Mouse (Mus musculus) urinary bladder, adult 18-20 months (tissue): ENCODE measurements around the gene AL607142.1.
A peak's percentile ranks its signal among the peaks of the same experiment; 100 is the strongest.

Experiments
- DNase-seq, 2 experiments: peaks; one replicate each; pipeline ENCODE4 v3.0.0; 2022; ENCODE audit warnings: low spot score in 2 of 2, mixed read lengths in 2 of 2

Gene AL607142.1

DNA sequence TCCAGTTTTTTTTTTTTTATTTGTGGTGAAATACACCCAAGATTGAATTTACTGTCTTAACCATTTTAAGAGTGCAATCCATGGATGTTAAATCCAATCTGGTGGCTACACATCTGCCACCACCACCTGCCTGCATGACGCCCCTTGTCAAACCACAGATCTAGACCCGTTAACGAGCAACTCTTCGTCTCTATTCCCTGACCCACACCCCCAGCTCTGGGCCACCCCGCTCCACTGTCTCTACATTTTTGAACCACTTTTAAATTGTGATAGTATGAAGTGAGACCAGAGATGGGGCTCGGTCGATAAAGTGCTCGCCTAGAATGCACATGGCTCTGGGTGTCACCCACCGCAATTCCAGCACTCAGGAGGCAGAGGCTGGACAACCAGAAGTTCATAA is 8.3 kb upstream of the AL607142.1 start:
- no peak for DNase-seq

DNA sequence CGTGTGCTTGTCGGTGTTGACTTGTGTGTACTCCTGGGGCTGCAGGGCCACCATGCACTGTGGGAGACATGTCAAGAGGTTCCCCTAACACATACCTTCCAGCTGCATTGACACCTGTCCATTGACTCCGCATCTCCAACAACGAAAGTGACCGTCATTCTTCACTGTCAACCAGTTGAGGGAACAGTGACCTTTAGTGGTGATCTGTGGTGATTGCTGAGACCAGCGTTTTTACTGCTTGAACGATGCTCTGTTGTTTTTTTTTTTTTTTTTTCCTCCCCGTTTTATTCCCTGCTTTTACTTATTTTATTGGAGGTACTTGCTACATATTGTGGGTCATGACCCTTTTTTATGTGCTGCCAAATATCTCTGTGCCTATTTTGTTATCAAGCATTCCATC is 7.3 kb upstream of the AL607142.1 start:
- DNase-seq, result no peak

DNA sequence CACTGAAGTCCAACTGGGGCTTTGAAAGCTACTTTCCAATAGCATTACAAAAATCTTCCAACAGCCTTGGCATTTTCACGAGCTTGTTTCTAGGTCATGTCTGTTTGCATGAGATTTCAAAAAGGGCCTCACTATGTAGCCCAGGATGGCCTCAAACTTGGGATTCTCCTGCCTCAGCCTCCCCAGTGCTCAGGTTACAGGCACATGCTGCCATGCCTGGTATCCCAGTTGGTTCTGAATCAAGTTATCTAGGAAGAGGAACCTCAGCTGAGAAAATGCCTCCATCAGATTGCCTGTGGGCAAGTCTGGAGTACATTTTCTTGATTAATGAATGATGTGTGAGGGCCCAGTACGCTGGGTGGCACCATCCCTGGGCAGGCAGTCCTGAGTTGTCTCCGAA is 6.6 kb upstream of the AL607142.1 start:
- no peak for DNase-seq

DNA sequence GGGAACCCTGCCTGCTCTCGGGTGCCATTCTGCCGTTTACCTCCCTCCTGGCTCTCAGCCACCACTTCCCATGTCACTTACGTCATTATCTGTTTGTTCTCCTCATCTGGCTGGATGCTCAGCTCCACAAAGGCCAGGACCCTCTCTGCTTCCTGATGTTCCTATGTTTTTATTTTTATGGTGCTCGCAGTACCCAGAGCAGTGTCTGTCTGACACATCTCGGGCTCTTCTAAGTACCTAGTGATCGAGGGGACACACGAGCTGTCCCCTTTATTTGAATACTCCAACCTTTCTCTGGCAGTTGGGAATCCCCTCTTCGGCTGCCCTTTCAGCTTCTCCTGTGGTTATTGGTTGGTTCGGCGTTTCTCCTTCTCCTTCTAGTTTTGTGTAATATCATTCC is 6.0 kb upstream of the AL607142.1 start:
- DNase-seq, result no peak

DNA sequence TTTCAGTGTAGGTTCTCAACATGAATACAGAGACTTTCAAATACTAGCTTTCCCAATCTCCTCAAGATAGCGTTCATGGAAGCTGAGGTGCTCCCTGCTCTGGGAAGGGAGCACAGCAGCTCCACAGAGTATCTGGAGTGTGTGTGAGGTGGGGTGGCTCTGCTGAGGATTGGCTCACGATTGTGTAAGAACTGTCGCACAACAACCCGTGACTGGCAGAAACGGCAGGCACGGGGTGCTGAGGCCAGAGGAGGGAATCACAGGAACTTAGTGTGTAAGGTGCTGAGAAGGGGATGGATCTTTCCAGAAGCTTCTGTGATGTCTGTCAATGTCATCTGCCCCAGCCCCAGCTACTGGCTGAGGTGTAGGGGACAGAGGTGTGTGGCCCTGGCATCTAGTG is 3.1 kb upstream of the AL607142.1 start:
- DNase-seq, result no peak

DNA sequence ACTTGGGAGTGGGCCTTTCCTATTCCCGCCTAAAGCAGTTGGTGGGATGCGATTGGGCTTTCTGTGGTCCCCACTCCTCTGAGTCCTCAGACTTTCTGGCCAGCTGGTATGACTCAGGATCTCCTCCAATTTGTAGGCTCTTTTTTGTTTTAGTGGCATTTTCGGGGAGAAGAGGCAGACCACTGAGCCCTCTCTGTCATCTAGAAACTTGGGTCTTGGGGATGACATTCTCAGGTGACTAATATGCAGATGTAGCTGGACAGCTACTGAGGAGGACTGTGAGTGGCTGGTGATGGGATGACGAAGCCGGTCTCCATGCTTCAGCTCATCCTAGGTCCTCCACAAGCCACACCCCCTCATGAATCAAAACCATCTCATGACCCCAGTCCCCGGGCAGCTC is 2.6 kb upstream of the AL607142.1 start:
- no peak for DNase-seq

DNA sequence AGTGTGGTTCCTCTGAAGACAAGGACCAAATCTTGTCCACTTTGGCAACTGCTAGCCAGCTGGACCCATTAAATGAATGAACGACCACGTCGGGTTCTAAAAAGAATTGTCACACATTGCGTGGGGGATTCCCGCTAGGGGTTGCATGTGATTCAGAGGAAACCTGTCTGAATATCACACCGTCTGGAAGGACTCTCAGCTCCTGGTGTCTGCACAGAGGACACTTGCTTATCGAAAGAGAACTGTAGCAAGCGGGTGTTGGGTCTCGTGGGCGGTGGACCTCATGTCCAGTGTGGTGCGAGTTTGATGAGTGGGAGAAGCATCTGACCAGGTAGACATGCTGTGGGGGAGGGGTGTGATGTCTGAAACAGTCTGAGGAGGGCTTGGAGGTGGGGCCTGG is 2.0 kb upstream of the AL607142.1 start:
- DNase-seq, result no peak

DNA sequence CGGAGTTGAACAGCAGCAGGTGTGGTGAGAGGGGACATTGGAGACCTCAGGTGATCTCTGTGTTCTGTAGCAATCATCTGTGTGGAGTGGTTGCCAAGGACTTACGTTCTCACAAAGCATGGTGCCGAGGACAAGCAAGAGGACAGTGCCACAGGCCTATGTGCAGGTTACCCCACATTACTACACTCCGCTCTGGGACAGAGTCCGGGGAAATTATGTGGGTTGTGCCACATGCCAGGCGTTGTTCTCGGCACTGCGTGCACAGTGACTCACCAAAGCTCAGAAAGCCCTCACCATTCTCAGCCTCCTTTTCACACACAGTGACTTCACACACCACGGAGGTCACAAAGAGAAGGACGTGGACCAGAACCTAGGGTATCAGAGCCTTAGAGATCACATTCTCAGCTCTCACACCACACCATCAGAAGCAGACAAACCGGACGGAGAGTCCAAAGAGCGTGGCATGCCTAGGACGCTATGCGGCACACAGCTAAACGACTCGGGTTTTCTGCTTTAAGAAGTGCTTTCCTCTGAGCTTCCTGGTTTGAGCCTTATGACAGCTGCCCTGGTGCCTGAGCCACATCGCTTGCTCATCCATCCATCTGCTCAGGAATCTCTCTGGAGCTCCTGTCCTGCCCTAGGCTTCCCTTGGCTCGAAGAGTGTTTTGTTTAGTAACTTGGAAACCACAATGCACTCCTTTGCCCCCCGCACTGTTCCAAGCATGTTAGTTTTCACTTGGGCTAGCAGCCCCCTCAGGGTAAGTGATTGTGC is 1.3 kb upstream of the AL607142.1 start:
- no peak for DNase-seq

DNA sequence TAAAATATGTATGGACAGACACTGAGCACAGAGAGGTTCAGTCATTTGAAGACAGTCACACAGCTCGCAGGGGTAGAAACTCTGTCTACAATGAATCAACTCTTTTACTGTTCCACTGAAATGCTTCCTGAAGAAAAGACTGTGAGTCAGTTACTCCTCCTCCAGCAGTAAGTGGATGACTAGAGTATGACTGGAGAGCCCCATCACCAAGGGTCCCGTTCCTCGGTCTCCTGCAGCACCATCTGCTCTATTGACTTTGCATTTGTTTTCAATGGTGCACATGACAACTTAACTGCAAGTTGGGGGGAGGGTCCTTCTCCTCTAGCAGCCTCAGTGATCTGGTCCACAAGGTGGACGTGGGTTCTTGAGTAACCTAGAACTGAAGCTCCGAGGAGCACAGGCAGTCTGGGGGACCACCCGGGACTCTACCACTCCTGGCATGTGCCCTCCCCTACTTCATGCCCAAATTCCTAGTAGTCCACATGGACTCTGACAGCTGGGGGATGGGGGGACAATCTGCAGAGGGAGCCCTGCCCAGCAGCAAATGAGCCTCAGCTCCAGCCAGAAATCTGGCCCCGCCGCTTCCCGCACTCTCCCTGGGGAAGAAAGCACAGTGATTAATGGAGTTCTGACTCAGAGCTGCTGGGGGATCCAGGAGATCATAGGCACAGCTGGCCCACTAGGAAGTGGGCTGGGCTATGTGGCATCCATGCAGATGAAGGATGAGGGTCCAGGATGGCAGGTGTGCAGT is 2.2 kb downstream of the AL607142.1 start:
- DNase-seq, result no peak

DNA sequence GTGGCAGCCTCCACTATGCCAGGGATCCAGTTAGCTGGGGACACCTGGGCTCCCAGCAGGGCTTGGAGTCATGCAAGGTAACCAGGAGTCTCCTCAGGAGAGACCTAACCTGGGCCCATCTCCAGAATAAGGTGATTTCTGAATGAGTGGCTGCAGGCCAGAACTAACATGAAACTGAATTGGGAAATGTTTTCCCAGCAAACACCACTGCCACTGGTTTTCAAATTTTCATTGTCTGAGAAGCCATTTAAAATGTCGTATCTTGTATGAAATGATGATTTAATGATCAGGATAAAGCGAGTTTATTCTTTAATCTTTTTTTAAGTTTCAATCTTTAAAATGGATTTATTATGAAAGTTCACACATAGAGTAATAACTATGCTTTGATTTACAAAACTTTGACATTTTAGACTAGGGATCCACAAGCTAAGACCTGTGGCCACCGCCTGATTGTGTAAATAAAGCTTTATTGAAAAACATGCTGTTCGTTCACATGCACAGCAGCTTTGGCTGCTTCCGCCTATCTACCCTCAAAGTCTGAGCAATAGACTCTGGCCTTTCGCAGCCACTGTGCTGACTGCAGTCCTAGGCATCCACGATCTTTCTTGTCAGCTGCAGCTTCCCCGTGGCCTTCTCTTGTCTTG is 2.9 kb downstream of the AL607142.1 start:
- DNase-seq, result no peak

DNA sequence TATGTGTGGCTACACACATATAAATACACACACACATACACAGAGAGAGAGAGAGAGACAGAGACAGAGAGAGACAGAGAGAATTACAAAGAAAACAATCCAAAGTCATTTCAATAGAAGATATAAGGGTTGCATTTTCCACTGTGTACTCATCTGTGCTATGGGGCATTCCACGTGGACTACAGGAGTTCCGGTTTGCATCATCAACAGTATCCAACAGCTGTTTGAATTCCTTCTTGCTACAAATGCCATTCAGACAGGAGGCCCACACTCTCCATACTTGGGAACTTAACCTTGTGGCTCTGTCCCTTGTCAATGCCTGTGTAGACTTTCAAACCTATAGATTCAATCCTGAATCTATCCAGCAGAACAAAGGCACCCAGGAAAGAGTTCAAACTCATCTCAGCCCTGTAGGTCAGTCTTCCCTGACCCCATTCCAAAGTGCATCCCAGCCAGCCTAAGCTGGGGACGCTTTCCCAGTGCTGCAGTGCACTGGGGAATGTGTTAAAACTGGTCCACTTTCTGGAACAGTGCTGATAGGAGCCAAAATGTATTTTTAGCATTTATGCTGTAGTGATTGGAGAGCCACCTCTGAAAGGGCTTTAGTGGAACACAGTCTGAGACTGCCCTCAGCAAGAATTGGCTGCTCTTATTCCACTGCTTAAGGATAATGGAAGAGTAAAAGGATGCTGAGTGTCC is 4.2 kb downstream of the AL607142.1 start:
- no peak for DNase-seq

DNA sequence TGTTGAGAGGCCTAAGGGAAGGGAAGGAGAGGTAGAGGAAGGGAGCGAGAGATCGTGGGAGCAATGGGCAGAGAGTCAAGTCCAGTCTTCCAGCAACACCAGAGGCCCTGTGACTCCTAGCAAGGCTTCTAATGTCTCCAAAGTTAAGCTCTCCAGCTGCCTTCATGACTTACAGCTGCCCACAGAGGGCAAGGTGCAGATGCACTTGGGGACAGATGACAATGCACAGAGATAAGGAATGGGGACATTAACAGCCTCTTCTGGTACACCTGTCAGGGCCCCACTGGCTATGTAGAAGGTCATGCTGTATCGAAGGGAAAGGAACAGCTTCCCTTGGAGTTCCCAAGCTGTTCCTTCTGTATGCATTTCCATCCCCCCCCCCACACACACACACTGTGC is 4.8 kb downstream of the AL607142.1 start:
- no peak for DNase-seq

DNA sequence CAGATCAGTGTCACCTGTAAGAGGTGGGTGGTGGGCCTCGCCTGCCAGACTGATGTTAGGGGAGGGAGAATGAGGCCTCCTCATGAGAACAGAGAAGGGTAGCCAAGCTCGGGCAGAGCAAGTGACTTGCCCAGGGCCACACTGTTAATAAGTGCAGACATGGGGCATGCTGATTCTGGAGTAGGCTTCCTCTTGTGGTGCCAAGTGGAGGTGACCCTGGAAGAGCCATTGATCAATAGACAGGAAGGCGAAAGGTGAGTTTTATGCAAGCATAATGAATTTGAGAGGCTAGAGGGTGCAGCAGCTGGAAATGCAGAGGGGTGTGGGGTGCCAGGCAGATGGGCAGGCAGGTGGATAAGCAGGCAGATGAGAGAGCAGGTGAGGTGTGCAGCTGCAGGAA is 6.6 kb downstream of the AL607142.1 start:
- DNase-seq, result no peak

DNA sequence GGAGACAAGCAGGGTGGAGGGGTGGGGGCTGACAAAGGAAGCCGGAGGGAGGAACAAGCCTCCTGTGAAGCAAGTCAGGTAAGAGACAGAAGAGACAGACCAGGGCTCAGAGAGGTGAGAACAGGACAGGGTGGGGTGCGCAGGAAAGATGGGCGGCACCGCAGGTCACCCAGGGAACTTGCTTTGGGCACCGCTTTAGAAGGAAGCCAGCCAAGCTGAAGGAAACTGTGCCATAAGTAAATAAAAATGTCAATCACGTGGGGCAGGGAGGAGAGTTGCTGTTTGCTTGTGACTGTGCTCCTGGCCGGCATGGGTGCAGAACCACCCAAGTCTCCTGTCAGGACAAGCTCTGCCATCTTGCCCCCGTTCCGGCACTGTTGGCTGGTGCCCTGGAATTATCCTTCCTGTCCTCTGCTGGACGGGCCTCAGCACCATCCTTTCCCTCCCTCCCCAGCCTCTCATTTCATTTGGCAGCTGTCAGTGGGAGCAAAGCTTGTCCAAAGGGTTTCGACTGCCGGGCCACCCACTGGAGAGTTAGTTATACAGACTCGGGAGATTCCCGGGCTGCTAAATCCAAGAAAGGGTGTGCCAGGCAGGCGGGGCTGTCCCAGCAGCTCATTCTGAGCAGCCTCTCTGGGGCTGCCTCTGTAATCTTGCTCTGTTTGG is 7.2 kb downstream of the AL607142.1 start:
- peak; percentile 43 to 47 for DNase-seq

DNA sequence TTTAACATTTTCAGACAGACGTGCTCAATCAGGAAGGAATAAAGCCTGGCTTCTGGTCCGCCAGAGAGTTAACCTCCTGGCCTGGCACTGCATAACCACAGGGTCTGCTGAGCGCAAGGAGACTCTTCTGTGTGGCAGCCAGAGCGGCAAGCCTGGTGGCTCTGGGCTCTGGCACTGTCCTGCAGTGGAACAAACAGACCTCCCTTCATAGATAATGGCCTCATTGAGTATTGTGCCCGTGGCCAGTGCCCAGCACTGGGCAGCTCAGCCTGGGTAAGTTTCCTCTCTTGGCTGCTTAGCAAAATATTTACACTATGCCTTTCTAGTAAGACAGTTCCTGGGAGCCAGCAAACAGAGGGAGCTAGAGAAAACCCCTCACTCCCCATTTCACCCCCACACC is 9.3 kb downstream of the AL607142.1 start:
- DNase-seq, result no peak

DNA sequence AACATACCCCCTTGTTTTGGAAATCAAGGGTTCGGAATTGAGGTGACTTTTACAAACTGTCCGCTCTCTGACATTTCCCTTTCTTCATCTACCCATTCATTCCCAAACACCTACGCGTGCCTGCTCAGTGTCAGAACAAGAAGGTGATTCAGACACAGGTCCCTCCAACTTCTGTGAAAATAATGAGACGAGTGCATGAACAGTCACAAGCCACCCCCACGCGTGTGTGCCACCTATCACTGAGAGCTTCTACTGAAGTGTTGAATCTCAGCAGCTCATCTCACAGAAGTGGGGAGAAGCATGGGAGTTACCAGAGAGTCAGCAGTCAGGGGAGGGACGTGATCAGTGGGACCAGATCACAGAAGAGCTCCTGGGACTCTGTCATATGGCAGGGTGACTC is 12.5 kb downstream of the AL607142.1 start:
- DNase-seq, result no peak

DNA sequence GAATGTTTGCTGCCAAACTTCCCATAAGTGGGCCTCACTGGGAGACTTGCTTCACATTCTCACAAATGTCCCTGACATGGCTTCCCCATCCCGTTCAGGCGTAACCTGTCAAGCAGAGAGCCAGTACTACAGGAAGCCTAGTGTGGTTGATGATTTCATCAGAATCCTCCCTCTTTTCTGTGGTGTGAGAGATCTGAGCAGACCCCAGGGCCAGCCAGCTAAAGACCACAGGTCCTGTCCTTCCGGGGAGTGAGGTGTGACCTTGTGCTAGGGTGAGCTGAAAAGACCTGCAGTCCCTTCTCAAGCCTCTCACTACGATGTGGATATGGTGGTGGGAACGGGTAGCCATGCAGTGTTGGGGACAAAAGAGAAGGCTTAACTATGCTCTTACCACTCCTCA is 17.7 kb downstream of the AL607142.1 start:
- no peak for DNase-seq

DNA sequence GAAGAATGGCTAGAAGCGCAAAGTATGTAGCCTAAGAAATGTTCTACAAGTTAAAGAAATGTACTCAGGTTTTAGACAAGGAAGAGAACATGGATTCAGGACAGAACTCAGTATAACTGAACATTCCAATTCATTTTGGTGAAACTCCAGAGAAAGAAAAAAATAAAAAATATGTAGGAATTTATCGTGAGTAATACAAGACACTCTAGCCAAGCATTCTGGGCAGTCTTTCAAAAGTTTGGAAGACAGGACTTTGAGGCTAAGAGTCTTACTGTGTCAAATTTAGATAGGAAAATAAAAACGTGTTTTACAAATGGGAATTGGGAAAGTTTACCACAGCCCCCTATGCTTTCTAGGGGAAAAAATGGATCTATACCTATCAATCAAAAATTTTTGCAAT is 18.9 kb downstream of the AL607142.1 start:
- no peak for DNase-seq

DNA sequence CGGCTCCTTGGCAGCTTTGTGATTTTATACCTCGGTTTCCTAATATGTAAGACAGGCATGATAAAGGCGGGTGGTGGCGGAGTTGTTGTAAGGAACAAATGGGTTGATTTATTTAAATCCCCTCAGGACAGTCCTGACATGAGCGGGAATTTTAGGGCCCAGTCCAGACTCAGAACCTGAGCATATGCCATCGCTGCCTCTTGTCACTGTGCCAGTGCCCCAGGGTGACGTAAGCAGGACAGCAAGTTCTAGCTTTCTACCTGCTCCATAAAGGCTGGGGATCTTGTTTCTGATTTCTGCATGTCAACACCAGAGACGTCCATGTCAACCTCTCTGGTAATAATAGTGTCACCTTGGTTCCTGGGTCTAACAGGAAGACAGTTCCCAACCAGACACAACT is 24.7 kb downstream of the AL607142.1 start:
- DNase-seq, result no peak

DNA sequence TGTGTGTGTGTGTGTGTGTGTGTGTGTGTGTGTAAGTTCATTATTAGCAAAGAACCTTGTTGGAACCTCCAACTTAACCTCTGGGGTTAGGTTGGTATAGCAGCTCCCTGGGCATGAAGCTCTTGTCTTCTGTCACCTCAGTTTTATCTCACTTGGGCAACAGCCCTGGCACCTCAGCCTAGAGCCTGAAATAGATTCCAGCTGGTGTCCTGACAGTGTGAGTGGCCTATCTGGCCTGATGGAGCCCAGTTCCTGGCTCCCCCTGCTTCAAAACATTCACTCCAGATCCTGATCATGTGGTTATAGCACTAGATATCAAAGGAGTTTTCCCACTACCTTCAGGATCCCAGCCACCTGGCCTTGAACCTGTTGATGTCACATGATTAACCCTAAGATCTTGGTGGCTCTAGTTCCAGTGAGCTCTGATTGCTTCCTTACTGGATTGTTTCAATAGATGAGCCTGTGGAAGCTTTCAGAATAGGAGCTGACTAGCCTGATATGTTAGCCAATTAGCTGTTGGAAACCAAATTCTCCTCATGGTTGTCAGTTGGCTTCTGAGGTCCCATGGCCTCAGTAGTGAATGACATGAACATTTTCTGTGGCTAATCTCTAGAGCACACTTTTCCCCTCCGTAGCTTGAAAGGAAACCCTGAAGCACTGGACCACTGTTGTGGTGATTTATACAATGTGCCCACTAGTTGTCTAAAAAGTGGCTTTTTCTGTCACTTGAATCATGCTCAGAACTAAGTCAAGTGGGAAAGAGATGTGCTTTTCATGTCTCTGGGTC is 27.4 kb downstream of the AL607142.1 start:
- DNase-seq, result no peak

DNA sequence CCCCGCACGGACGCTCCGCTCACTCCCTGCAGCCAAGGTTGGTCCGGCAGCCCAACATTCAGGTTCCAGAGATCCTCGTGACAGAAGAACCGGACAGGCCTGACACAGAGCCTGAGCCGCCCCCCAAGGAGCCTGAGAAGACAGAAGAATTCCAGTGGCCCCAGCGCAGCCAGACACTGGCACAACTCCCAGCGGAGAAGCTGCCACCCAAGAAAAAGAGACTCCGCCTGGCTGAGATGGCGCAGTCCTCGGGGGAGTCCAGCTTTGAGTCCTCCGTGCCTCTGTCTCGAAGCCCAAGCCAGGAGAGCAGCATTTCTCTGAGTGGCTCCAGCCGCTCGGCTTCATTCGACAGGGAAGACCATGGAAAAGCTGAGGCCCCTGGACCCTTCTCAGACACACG is 32.1 kb downstream of the AL607142.1 start:
- no peak for DNase-seq
